Mouse (Mus musculus): ENCODE data around the gene Foxc2. TPM values are rescaled to one million over a fixed set of nuclear protein-coding genes. Genes with fewer than 3 reads are reported as not detected.

Foxc2 gene
- polyA plus RNA-seq, 1 experiment from 2014 or later = 0.90 TPM

DNA sequence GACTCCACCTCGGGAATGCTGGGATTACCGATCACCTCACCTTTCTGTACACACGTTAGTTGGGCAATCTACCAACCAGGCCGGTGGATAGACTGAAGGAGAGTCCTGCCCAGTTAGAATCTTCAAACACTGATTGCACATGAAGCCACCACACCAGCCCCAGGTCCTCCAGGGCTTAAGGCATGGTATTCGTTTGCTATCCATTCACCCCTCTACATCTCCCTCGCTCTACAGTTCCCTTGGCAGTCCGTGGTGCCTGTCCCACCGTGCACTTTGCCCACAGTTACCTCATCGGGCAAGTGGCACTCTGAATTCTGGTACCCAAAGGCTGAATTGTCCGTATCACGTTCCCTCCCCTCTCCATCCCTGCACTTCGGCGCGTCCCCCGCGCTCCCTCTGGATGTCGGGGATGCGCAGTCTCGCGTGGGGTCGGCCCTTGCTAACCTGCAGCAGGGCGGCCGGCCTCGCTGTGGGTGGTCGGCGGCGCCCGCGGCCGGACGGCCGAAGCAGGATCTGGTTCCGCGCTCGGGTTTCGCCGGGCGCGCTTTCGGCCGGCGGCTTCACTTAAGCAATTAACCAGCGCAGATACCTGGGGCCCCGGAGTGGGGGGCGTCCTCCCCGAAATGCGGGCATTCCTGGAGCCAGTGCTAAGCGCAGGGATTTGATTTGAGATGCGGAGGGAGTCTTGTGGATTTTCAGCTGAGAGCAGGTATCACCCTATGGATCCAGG lies 35.4 kb upstream of the Foxc2 start:
- no peaks in the 10 kb centered on the region for H3K36me3 ChIP-seq (ENCODE audit: poor library complexity, severe bottlenecking)
- ATAC-seq = no peak
- no peak overlapping the region for H3K4me3 ChIP-seq
- no peaks in the 10 kb centered on the region for H3K9me3 ChIP-seq (replicated peaks)
- no peak overlapping the region for H3K4me2 ChIP-seq
- peaks cover 100% of the 10 kb centered on the region for H3K27me3 ChIP-seq
- no peak overlapping the region for H3K9ac ChIP-seq
- WGBS = under 1% methylated on average over 49 of the region's 49 CpGs
- no peak overlapping the region for H3K27ac ChIP-seq
- H3K4me1 ChIP-seq = peaks cover 27% of the 10 kb centered on the region

DNA sequence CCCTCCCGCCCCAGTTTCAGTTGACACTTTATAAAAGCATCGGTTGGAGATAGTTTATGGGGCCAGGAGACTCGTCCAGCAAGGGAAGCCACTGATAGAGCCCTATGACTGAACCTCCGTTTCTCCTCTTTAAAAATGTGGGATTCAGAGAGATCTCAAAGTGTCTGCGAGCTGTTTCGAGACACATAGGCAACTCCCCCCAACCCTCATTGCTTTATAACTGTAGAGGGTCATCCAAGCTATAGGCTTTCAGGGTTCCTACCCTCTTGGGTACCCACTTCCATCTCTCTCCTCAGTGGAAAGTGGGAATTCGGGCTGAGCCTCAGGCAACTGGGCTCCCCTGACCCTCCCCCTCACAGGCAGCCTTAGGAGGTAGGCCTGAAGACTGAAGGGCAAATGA lies 34.6 kb upstream of the Foxc2 start:
- no peak for ATAC-seq
- WGBS = 2% methylated on average over 7 of the region's 7 CpGs

GRCm38 (mm10) chr8:121082218-121083092 lies 33.5 kb upstream of the Foxc2 start:
- Histone ChIP-seq H3K4me2 (peak overlapping the region; percentile 73), H3K27ac (no peak overlapping the region), H3K9me3 (replicated peaks) (no peaks in the 10 kb centered on the region), H3K9ac (no peak overlapping the region), H3K4me3 (peak overlapping the region; percentile 41), H3K36me3 (ENCODE audit: poor library complexity, severe bottlenecking) (no peaks in the 10 kb centered on the region), H3K27me3 (peaks cover 100% of the 10 kb centered on the region), H3K4me1 (peaks cover 27% of the 10 kb centered on the region)
- under 1% methylated on average over 57 of the region's 57 CpGs for whole genome bisulfite sequencing
- no peak for ATAC-seq

More for the DNA sequence above, 34.6 kb upstream of the Foxc2 start:
- Histone ChIP-seq H3K27ac (no peak overlapping the region), H3K27me3 (peaks cover 100% of the 10 kb centered on the region), H3K9ac (no peak overlapping the region), H3K4me1 (peaks cover 27% of the 10 kb centered on the region), H3K4me3 (no peak overlapping the region), H3K4me2 (no peak overlapping the region), H3K36me3 (ENCODE audit: poor library complexity, severe bottlenecking) (no peaks in the 10 kb centered on the region), H3K9me3 (replicated peaks) (no peaks in the 10 kb centered on the region)

DNA sequence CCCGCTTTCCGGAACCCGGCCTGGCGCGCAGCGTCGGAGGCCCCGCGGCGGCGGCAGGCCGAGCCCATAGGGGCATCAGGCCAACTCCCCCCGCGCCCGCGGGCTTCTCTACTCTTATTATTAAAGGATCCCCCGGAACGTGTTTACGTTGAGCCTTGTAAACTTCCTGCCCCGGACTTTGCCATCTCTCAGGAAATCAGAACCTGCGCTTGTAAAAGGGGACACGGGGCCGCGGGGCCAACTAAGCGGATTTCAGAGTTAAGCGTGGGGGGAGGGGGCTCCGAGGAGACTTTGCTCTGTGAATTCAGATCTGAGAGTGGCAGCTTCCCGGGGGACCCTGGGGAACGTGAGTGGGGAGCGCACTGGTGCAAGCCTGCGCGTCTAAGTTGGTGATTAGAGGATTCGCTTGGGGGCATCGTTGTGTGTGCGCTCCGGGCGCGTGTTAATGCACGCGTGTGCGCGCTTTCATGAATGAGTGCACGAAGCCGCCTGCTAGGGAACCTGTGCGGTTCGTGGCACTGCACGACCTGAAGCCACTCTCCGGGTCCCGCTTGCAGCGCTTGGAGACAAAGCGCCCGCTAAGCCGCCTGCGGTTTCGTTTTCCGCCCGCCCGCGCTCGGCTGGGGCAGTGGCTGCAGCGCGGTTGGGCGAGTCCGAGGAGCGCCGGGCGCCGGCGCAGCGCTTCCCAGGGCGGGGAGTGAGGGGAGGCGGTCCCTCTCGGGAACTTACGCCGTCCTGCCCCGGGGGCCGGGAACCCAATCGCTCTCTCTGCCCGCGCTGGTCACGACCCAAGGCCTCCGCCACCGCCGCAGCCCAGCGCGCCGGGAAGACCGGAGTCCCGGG lies 32.7 kb upstream of the Foxc2 start:
- Histone ChIP-seq H3K36me3 (ENCODE audit: poor library complexity, severe bottlenecking) (no peaks in the 10 kb centered on the region), H3K27ac (no peak overlapping the region), H3K9me3 (replicated peaks) (no peaks in the 10 kb centered on the region), H3K4me3 (peak overlapping the region; percentile 41), H3K27me3 (peaks cover 99% of the 10 kb centered on the region), H3K9ac (no peak overlapping the region), H3K4me1 (peaks cover 27% of the 10 kb centered on the region), H3K4me2 (peak overlapping the region; percentile 73)
- WGBS = under 1% methylated on average over 79 of the region's 89 CpGs
- peak; percentile 27; the same call in 1 of the 2 replicates for ATAC-seq

DNA sequence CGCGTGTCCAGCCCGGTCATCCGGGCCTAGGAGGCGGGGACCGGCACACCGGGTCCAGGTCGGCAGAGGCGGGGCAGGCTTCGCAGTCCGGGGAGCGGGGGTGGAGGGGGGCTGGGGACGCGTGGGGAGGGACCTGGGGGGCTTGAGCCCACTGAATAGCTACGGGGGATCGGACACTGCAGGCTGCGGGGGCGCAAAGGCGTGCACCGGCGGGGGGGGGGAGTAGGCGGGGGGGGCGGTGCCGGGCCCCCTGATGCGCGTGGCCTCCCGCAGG lies 32.1 kb upstream of the Foxc2 start:
- H3K4me3 ChIP-seq = peak overlapping the region; percentile 41
- WGBS = 0% methylated on average over 11 of the region's 27 CpGs
- peaks cover 99% of the 10 kb centered on the region for H3K27me3 ChIP-seq
- H3K4me2 ChIP-seq = peak overlapping the region; percentile 73
- H3K9me3 ChIP-seq (replicated peaks) = no peaks in the 10 kb centered on the region
- H3K4me1 ChIP-seq = peaks cover 27% of the 10 kb centered on the region
- ATAC-seq = no peak
- no peak overlapping the region for H3K27ac ChIP-seq
- 0 out of 2 replicates have a peak overlapping the region, but pooled peaks have one; percentile 45 for H3K9ac ChIP-seq
- no peaks in the 10 kb centered on the region for H3K36me3 ChIP-seq (ENCODE audit: poor library complexity, severe bottlenecking)

GRCm38 (mm10) chr8:121084210-121084951 lies 31.6 kb upstream of the Foxc2 start, which contains the start of gene Foxf1:
Foxf1 (plus strand) TSS chr8:121084386.
- Histone ChIP-seq H3K9ac (peak within 1 kb of the TSS; percentile 45; the same call in 1 of the 2 replicates), H3K9me3 (replicated peaks) (no peaks in the 10 kb centered on the region), H3K4me2 (peak within 1 kb of the TSS; percentile 73), H3K4me3 (peak within 1 kb of the TSS; percentile 41), H3K36me3 (ENCODE audit: poor library complexity, severe bottlenecking) (no peaks in the 10 kb centered on the region), H3K27ac (no peak within 1 kb of the TSS), H3K4me1 (peaks cover 27% of the 10 kb centered on the region), H3K27me3 (peaks cover 99% of the 10 kb centered on the region)
- under 1% methylated on average over 48 of the region's 83 CpGs for WGBS
- no peak for ATAC-seq

- no peak overlapping the region for H3K27ac ChIP-seq
- ATAC-seq = no peak
- WGBS = 1% methylated on average over 28 of the region's 30 CpGs
- no peaks in the 10 kb centered on the region for H3K36me3 ChIP-seq (ENCODE audit: poor library complexity, severe bottlenecking)
- no peaks in the 10 kb centered on the region for H3K9me3 ChIP-seq (replicated peaks)
- no peak overlapping the region for H3K9ac ChIP-seq
- peaks cover 27% of the 10 kb centered on the region for H3K4me1 ChIP-seq
- H3K27me3 ChIP-seq = peaks cover 99% of the 10 kb centered on the region
- peak overlapping the region; percentile 73 for H3K4me2 ChIP-seq
- peak overlapping the region; percentile 41 for H3K4me3 ChIP-seq
These were observed 31.0 kb upstream of the Foxc2 start for GRCm38 (mm10) chr8:121085011-121085410.

- no peak for ATAC-seq
- peaks cover 99% of the 10 kb centered on the region for H3K27me3 ChIP-seq
- 22% methylated on average over 3 of the region's 3 CpGs for WGBS
- peaks cover 27% of the 10 kb centered on the region for H3K4me1 ChIP-seq
- H3K36me3 ChIP-seq (ENCODE audit: poor library complexity, severe bottlenecking) = no peaks in the 10 kb centered on the region
- H3K9ac ChIP-seq = no peak overlapping the region
- H3K27ac ChIP-seq = no peak overlapping the region
- no peak overlapping the region for H3K4me2 ChIP-seq
- H3K4me3 ChIP-seq = no peak overlapping the region
- H3K9me3 ChIP-seq (replicated peaks) = no peaks in the 10 kb centered on the region
These were observed 30.4 kb upstream of the Foxc2 start for GRCm38 (mm10) chr8:121085561-121085960.

DNA sequence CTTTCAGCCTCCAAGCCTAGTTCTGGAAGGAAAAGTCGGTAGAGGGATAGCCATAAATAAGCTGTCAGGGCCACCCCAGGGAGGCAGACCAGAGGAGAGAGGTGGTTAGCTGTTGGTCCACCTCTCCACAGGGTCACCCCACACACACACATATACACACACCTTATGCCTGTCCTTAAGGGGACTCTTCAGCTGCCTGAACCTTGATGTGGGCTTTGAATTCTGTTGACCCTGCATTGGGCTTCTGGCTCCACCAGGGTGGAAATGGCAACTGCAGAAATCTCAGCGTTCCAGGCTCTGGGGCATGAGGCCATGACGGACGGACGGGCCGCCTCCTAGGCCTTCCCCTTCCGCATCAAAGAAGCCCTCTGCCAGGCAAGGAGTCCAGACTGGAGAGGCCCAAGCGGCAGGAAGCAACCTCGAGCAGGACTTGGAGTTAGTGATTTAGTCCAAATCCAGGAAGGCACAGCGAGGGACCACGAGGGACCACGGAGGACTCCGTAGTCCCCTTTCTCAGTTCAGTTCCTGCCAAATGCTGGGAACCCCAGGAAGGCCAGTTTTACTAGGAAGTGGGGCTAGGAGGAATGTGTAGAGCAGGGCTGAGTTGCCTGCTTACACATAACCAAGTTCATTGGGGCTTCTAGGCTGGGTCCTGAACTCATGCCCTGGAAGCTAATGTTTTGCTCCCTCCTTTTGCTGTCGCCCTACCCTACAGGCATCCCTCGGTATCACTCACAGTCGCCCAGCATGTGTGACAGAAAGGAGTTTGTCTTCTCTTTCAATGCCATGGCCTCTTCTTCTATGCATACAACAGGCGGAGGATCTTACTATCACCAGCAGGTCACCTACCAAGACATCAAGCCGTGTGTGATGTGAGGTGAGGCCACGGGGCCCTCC lies 29.7 kb upstream of the Foxc2 start:
- 6% methylated on average over 19 of the region's 19 CpGs for WGBS

DNA sequence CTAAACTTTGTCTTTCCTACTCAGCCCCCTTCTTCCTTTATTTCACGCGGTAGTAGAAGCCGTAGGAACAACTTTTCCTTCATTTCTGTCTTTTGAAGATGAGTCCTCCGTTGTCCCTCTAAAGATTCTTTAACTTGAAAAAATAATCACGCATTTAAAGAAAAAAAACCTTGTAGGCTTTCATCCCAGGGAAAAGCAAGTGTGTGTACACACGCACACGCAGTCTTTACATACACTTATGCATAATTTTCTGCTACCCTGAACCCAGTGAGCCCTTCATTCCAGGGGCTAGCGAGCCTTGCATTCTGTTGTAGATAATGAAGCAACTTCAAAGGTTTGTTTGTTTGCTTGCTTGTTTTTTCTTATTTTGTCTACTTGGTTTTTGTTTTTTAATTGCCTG lies 27.7 kb upstream of the Foxc2 start:
- Histone ChIP-seq H3K27ac (no peak overlapping the region), H3K4me2 (no peak overlapping the region), H3K9ac (no peak overlapping the region), H3K9me3 (replicated peaks) (no peaks in the 10 kb centered on the region), H3K27me3 (peaks cover 98% of the 10 kb centered on the region), H3K4me1 (peaks cover 19% of the 10 kb centered on the region), H3K4me3 (no peak overlapping the region), H3K36me3 (ENCODE audit: poor library complexity, severe bottlenecking) (no peaks in the 10 kb centered on the region)
- ATAC-seq = no peak
- under 1% methylated on average over 8 of the region's 8 CpGs for WGBS

More for the DNA sequence above, 29.7 kb upstream of the Foxc2 start:
- Histone ChIP-seq H3K4me1 (peaks cover 27% of the 10 kb centered on the region), H3K9me3 (replicated peaks) (no peaks in the 10 kb centered on the region), H3K4me2 (no peak overlapping the region), H3K4me3 (no peak overlapping the region), H3K36me3 (ENCODE audit: poor library complexity, severe bottlenecking) (no peaks in the 10 kb centered on the region), H3K27me3 (peaks cover 99% of the 10 kb centered on the region), H3K27ac (no peak overlapping the region), H3K9ac (no peak overlapping the region)
- no peak for ATAC-seq

Data from forebrain, embryonic 13.5 days (tissue).